Mouse (Mus musculus): ENCODE data around the gene Tnfsf15. TPM values are rescaled to one million over a fixed set of nuclear protein-coding genes. Genes with fewer than 3 reads are reported as not detected.

The Tnfsf15 gene
- total and polyA plus RNA-seq, 3 experiments: 63.3 to 127 (median 93.9) TPM

DNA sequence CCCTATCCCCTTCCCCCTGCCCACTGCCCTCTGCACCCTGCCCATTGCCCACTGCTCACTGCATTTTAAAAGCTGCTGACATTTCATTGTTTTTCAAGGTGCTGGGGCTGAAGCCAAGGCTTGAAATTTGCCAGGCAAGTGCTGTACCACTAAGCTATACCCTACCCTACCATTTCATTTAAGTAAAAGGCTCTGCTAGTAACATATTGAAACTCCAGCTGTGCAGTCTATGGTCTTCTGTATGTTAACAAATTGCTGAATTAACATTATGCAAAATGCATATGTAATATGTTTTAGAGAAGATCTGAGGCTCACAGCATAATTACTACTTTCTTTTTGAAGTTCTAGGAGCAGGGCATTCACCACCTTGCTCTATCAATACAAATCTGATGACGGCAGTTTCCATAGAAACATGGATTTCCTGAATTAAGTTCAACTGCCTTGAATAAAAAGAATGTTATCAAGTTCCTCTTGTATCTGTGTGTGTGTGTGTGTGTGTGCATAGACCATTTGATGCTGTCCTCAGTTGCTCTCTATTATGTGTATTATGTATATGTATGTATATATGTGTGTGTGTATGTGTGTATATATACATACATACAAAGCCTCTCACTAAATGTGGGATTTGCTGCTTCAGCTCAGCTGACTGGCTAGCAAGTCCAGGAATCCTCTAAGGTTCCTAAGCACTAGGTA is 38.5 kb downstream of the Tnfsf15 start:
- no peaks in the 10 kb centered on the region for H3K9me3 ChIP-seq (replicated peaks; ENCODE audit: low read length)
- peaks cover 0 to 3% of the 10 kb centered on the region in 2 experiments for H3K36me3 ChIP-seq (replicated peaks in 1 of 2; ENCODE audit: control insufficient read depth in 1 of 2, insufficient read depth in 1 of 2, low read length in 1 of 2)
- DNase-seq (ENCODE audit: extremely low read depth): no peak
- dilution Hi-C loops (cut with MboI; ENCODE audit: extremely low pct_ligation_motif_present, extremely low pct_unique_long_range_greater_than_20kb, low sequenced_read_pairs) (no loop called here), in situ Hi-C loops (cut with MboI; ENCODE audit: low pct_ligation_motif_present, low pct_unique_long_range_greater_than_20kb, low sequenced_read_pairs) (no loop called here)
- H3K27ac ChIP-seq (ENCODE audit: insufficient read depth, low read depth): no peak overlapping the region
- H3K27me3 ChIP-seq (replicated peaks): no peaks in the 10 kb centered on the region
- H3K79me2 ChIP-seq (replicated peaks; ENCODE audit: control insufficient read depth, extremely low read depth, insufficient read depth, poor library complexity, severe bottlenecking): no peaks in the 10 kb centered on the region
- peaks cover 7 to 25% of the 10 kb centered on the region in 2 experiments for H3K4me1 ChIP-seq (ENCODE audit: control insufficient read depth in 1 of 2, insufficient read depth in 2 of 2)
- no peak overlapping the region for H3K4me3 ChIP-seq (replicated peaks in 1 of 3; ENCODE audit: low read depth in 2 of 3, low read length in 2 of 3, poor library complexity in 1 of 3)
- no peak overlapping the region for H3K9ac ChIP-seq (ENCODE audit: insufficient read depth, low read depth)
- no peak overlapping the region for H3K4me2 ChIP-seq (ENCODE audit: insufficient read depth, low read depth, poor library complexity, severe bottlenecking)
- no peak for TF ChIP-seq NRF1 (IDR thresholded peaks at IDR 0.05; ENCODE audit: low read depth, low read length)
- no peak for TF ChIP-seq EP300 (IDR thresholded peaks at IDR 0.05; ENCODE audit: low read length)
- no peak for TF ChIP-seq ELF1 (IDR thresholded peaks at IDR 0.05; ENCODE audit: low read depth, low read length)
- TF ChIP-seq GABPA (IDR thresholded peaks at IDR 0.05; ENCODE audit: insufficient replicate concordance, low read depth, low read length): no peak
- TF ChIP-seq SMC3 (IDR thresholded peaks at IDR 0.05; ENCODE audit: low read depth, low read length): no peak
- no peak for TF ChIP-seq MAX (IDR thresholded peaks at IDR 0.05; ENCODE audit: low read length)
- no peak for TF ChIP-seq USF1 (IDR thresholded peaks at IDR 0.05; ENCODE audit: low read depth, low read length)
- TF ChIP-seq ZMIZ1 (IDR thresholded peaks at IDR 0.05; ENCODE audit: low read depth, low read length): no peak
- no peak for TF ChIP-seq POLR2A (IDR thresholded peaks at IDR 0.05; ENCODE audit: low read depth, low read length)
- TF ChIP-seq TCF12 (IDR thresholded peaks at IDR 0.05; ENCODE audit: low read depth, low read length): no peak
- no peak for TF ChIP-seq TBP (conservative IDR thresholded peaks at IDR 0.05; ENCODE audit: low read depth, low read length)
- TF ChIP-seq USF2 (conservative IDR thresholded peaks at IDR 0.05; ENCODE audit: low read depth, low read length): no peak

DNA sequence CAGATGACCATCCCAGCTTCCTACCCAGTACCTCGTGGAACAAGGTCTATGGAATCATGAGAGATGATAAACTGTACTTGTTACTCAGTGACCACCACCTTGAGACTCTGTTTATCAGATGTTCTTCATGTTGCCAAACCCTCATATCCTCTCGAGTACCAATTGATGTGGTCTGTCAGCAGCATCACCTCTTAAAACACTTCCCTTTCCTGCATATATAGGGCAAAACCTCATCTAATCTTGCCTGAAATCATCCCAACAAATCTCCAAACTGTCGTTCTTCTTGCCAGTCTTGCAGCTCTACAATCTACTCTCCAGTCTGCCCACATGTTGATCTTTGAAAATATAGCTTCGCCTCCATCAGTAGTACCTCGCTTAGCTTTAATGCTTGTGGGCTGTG is 40.7 kb downstream of the Tnfsf15 start:
- no peaks in the 10 kb centered on the region for H3K36me3 ChIP-seq (replicated peaks in 1 of 2; ENCODE audit: control insufficient read depth in 1 of 2, insufficient read depth in 1 of 2, low read length in 1 of 2)
- dilution Hi-C loops (cut with MboI; ENCODE audit: extremely low pct_ligation_motif_present, extremely low pct_unique_long_range_greater_than_20kb, low sequenced_read_pairs) (no loop called here), in situ Hi-C loops (cut with MboI; ENCODE audit: low pct_ligation_motif_present, low pct_unique_long_range_greater_than_20kb, low sequenced_read_pairs) (no loop called here)
- no peak overlapping the region for H3K27ac ChIP-seq (ENCODE audit: insufficient read depth, low read depth)
- H3K27me3 ChIP-seq (replicated peaks): no peaks in the 10 kb centered on the region
- TF ChIP-seq RCOR1 (conservative IDR thresholded peaks at IDR 0.05; ENCODE audit: low read depth, low read length) (no peak), KAT2A (IDR thresholded peaks at IDR 0.05; ENCODE audit: insufficient replicate concordance, low read length) (no peak), EP300 (IDR thresholded peaks at IDR 0.05; ENCODE audit: low read length) (no peak), USF1 (IDR thresholded peaks at IDR 0.05; ENCODE audit: low read depth, low read length) (no peak)
- no peak for DNase-seq (ENCODE audit: extremely low read depth)
- no peak overlapping the region for H3K4me3 ChIP-seq (replicated peaks in 1 of 3; ENCODE audit: low read depth in 2 of 3, low read length in 2 of 3, poor library complexity in 1 of 3)
- H3K9me3 ChIP-seq (replicated peaks; ENCODE audit: low read length): no peaks in the 10 kb centered on the region
- no peak overlapping the region for H3K4me2 ChIP-seq (ENCODE audit: insufficient read depth, low read depth, poor library complexity, severe bottlenecking)
- no peaks in the 10 kb centered on the region for H3K79me2 ChIP-seq (replicated peaks; ENCODE audit: control insufficient read depth, extremely low read depth, insufficient read depth, poor library complexity, severe bottlenecking)
- H3K9ac ChIP-seq (ENCODE audit: insufficient read depth, low read depth): no peak overlapping the region
- peaks cover 9 to 36% of the 10 kb centered on the region in 2 experiments for H3K4me1 ChIP-seq (ENCODE audit: control insufficient read depth in 1 of 2, insufficient read depth in 2 of 2)

All from CH12.LX (cell line).